16 mouse cellular contexts compared by ENCODE assay signal in the genomic region with DNA sequence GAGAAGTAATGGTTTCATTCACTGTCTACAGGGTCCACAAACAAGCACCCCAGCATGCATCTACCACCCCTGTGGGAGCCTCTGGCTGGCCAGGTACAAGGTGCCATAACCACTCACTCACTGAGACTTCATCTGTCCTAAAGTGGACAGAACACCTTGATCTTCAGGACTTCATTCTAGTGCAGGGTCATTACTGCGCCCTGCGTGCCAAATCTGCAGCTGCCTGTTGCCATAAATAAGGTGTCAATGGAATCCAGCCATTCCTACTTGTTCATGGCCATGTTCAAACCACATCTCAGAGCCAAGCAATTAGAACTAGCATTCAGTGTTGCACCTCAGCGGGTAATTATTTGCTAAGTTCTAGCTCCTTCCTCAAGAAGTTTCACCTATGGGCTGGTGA.
"Had no signal": no experiment of that assay in that cellular context is flagged by ENCODE, and none has a peak within 500 bp of the region (broad histone marks: within the 10 kb centered on the region; RNA-seq: fewer than 3 reads in every experiment).

No protein-coding gene starts in this region.

- H3K4me3 ChIP-seq: lung, embryonic 15.5 days; megakaryocyte, embryonic 14.5 days; midbrain, embryonic 15.5 days; neural tube, embryonic 13.5 days; stomach, embryonic 15.5 days had no signal

- H3K9me3 ChIP-seq: lung, embryonic 15.5 days; megakaryocyte, embryonic 14.5 days; midbrain, embryonic 15.5 days; neural tube, embryonic 13.5 days; stomach, embryonic 15.5 days had no signal

- H3K4me2 ChIP-seq: liver, embryonic 11.5 days; lung, embryonic 15.5 days; midbrain, embryonic 11.5 days; midbrain, embryonic 15.5 days; neural tube, embryonic 13.5 days; stomach, embryonic 15.5 days had no signal

- DNase-seq: layer of hippocampus, adult 9-11 months; layer of hippocampus, postnatal 36 days; left cerebral cortex, postnatal 4 days; lung, postnatal 14 days; retina, postnatal 1 day; right cerebral cortex, postnatal 4 days; thymus, adult 2 months; thymus, postnatal 36 days had no signal

- H3K27ac ChIP-seq: lung, embryonic 15.5 days; macrophage; midbrain, embryonic 15.5 days; neural tube, embryonic 13.5 days; stomach, embryonic 15.5 days had no signal

- H3K4me1 ChIP-seq: lung, embryonic 15.5 days; midbrain, embryonic 15.5 days; neural tube, embryonic 13.5 days; stomach, embryonic 15.5 days had no signal

- H3K27me3 ChIP-seq: lung, embryonic 15.5 days; megakaryocyte, embryonic 14.5 days; midbrain, embryonic 15.5 days; neural tube, embryonic 13.5 days; stomach, embryonic 15.5 days had no signal
